Mouse (Mus musculus) lung, postnatal 0 days (tissue): ENCODE measurements around the gene Comtd1.

Experiments used
- CTCF ChIP-seq: IDR thresholded peaks from 2 replicates; pipeline ENCODE4 v1.5.1; 2016; ENCODE audit warnings: antibody characterized with exemption, mild to moderate bottlenecking
- EP300 ChIP-seq: IDR thresholded peaks from 2 replicates; pipeline ENCODE4 v1.6.1; 2016; ENCODE audit warnings: antibody characterized with exemption, mild to moderate bottlenecking, control low read depth

GRCm38 (mm10) chr14:21822795-21823374 is 25.9 kb downstream of the Comtd1 start:
- TF ChIP-seq CTCF (no peak), EP300 (no peak; the same call in 1 of the 2 replicates)
